Mouse (Mus musculus) G1E-ER4 (cell line): ENCODE measurements at regions not wholly inside any gene's neighbourhood (a gene's known extent, or its start where the extent isn't known, plus 50 kb on each side); places are given as distances from the start of the nearest gene placed in this dataset.

Source experiments
- GATA1 ChIP-seq: IDR thresholded peaks from one replicate; pipeline ENCODE4 v1.8.0; 2012; ENCODE audit warnings: low read length, inconsistent platforms

DNA sequence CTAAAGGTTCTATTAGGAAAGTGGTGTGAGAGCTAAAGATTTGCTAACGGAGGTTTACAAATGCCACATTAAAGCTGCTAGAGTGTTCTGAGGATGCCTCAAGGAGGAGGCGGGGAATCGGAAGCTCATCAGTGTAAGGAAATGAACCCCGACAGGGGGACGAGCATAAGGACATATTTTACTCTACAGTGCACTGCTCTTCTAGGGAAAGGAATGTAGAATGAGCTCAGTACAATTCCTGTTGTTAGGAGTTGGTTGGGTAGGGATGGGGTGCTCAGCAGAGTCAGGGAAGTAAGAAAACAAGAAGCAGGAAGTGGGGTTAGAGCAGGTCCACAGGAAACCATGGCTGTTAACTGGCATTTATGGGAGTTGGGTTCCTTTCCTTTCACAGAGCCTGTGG, 54.6 kb downstream of the Mex3b start:
- TF ChIP-seq GATA1: no peak

DNA sequence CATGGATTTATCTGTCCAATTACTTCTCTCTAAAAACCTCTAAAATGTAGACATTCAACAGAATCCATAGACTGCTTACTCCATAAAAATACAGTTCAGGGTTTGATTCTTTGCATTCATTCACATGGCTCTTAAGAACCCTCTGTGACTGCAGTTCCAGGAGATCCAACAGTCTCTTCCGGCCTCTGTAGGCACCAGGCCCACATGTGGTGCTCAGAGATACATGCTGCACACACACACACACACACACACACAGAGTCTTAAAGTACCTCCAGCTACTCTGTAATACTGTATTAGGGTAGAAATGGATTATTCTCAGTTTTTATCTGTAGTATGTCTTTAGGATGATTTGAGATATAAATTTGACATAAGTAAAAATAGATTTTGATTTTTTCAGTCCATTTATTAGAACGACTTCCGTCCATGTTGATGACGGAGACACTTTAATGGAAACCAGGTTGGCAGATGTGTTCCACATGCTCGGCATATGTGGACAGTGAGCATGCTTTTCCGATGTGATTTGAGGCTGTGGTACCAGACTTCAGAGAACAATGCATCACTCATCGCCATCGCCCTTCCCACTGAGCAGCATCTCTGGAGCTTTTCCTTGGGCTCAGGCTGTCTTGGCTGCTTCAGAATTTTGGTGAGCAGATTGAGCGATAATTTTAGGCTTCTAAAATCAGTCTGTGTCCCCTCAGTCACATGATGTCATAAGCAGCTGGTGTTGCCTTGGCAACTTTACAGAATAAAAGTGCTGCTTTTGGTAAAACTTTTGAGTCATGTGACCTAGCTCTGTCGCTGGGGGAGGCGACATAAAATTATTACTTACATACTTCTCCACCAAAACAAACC, 56.3 kb downstream of the Mex3b start:
- no peak for TF ChIP-seq GATA1

DNA sequence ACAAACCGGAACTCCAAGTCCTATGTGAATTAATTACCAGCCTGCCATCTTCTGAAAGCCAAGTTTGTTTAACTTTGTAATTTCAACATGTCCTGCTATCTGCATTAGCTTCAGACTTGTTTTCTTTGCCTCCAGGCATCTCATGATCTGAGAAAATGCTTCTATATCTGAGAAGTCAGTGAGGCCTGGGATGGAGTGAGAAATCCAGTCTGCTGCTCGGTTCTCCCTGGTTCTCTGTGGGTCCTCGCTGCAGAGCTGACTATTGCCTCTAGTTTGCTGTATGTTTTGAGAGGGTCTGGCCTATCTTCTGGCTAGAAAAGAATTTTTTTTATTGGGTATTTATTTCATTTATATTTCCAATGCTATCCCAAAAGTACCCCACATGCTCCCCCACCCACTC, 57.0 kb downstream of the Mex3b start:
- TF ChIP-seq GATA1: no peak

DNA sequence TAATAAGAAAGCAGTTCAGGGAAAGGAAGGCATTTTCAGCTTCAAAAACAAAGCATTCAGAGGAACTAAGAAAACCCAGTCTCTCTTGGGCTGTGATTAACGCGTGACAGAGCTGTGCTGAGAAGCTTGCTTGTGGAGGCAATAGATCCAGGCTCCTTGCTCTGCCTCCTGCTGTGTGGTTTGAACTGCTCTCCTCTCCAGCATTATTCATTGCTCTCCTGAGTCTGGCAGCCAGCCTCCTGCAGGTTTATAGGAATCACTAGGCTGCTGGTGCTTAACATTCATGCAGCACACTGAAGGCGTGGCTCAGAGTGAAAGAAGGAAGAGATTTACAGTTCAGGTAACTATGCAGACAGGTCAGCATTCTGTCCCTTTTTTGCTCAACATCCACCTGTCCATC, 71.2 kb downstream of the Mex3b start:
- no peak for TF ChIP-seq GATA1

DNA sequence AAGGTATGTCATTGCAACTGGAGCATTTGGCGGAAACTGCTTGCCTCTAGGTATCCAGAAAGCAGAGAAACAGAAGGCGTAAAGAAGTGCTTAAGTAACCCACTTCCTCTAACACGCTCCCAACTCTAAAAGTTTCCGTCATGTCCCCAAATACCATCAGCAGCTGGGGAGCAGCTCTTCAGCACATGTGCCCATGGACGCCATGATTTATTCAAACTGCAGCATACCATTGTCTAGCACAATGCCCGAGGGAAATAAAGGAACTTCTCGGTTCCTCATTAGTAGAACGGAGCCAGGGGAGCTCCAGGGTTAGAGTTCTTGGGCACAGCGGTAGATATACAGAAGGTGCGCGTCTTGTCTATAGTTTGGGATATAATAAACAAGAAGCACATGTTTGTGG, 72.4 kb downstream of the Mex3b start:
- no peak for TF ChIP-seq GATA1

DNA sequence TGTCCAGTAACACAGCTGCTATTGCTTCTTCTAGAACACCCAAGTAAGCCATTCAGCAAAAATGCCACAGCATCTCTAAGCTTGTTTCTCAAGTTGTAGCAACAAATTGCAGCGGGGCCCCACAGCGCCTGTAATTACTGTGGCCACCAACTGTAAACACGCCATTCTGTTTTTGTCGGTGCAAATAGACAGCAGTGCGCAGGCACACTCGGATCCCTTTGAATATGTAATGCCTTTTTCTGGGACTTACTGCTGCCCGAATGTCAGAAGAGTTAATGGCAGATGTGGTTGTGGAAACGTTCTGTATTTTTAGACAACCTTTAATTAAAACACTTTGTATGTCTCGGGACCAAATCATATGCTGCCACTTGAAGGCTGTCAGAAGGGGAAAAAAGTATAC, 76.2 kb downstream of the Mex3b start:
- TF ChIP-seq GATA1: no peak

DNA sequence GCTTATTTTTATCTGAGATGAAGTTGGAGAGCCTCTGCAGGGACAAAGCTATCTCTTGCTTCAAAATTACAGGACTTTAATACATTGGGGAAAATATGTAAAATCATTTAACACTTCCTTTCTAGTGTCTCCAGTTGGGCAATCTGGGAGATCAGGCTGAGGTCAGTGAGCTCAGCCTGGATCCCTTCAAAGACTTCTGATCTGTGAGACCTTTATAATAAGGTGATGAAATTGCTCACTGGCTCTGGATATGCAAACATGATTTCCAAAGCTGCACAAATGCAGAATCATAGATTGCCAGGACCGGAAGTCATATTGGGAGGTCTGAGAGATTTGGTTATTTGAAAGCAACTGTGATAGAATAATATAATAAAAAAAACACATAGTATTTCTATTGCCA, 76.7 kb downstream of the Mex3b start:
- no peak for TF ChIP-seq GATA1

DNA sequence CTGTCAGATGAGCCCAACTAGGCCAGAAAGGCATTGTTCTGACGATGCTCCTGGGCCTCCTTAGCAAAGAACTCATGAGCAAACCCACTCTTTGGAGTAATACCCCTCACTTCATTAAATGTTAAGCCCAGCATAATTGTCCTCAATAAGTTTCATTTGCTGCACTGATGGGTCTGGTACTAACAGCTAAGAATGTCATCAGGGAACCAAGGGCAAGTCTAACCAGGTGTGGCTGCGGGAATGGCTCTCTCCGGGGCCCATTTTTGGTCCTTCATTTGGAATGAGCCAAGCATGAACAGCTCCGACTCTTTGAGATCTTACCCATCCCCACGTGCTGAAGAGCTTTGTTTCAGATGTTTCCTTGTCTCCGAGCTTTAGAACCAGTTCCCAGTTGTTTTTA, 82.2 kb downstream of the Mex3b start:
- no peak for TF ChIP-seq GATA1

DNA sequence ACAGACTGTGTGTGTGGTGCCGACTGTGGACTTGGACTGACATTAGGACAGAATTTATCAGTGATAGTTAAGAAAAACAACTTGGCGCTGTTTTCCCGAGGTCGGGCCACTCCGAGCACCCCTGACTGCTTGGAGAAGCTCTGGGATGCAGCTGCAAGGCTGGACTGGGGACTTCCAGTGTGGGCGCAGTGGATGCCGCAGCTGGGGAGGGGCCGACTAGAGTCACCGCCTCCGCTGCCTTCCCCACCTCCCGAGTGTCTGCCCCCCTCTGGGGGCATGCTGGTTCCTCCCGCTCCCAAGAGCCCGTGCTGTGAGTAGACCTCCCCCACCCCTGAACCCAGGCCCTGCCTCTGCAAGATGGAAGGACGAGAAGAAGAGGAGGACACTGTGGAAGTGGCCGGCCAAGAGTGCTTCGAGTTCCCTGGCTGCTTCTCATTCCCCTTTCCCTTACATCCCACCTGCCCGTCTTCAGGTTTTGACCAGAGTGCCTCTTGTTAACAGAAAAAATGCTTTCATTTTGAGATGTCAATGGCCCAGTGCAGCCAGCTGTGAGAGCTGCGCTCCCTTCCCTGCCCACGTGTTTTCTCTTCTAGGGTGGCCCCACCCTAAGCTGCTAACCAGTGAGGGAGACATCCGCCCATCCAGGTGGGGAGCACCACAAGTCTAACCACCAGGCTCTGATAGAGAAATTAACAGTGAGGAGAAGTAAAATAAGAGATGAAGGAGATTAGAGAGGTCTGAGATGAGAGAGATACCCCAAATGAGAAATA, 90.3 kb downstream of the Mex3b start:
- TF ChIP-seq GATA1: no peak

DNA sequence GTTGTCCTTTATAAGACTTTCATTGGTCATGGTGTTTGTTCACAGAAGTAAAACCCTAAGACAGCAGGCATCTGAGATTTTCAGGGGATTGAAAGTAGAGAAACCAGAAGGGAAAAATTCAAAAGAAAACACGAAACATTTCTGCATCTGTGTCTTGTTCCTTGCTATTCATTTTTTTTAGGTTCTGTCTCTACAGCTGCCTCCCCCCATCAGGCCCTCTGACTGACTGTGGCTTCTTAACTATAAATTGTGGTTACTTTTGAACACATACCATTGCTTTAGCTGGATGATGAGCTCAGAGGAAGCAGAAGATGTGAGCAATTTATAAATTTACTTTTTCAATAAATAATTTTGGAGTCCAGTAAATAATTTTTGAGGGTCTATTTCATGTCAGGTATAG, 103.5 kb downstream of the Mex3b start:
- no peak for TF ChIP-seq GATA1

DNA sequence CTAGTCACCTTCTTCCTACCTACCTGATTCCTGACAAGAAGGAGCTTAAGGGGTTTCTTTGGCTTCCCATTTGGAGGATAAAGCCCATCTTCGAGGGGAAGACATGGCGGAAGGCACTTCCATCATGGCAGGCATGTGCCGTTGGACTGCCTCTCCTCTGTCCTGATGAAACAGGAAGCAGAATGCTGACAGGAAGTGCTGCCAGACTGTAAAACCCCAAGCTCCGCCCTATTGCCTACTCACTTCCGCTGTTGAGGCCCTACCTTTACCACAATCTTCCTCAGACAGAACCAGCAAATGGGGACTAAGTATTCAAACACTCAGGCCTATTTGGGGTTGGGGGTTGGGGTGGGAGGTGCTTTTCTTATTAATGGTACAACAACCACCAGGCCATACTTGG, 104.1 kb downstream of the Mex3b start:
- no peak for TF ChIP-seq GATA1

DNA sequence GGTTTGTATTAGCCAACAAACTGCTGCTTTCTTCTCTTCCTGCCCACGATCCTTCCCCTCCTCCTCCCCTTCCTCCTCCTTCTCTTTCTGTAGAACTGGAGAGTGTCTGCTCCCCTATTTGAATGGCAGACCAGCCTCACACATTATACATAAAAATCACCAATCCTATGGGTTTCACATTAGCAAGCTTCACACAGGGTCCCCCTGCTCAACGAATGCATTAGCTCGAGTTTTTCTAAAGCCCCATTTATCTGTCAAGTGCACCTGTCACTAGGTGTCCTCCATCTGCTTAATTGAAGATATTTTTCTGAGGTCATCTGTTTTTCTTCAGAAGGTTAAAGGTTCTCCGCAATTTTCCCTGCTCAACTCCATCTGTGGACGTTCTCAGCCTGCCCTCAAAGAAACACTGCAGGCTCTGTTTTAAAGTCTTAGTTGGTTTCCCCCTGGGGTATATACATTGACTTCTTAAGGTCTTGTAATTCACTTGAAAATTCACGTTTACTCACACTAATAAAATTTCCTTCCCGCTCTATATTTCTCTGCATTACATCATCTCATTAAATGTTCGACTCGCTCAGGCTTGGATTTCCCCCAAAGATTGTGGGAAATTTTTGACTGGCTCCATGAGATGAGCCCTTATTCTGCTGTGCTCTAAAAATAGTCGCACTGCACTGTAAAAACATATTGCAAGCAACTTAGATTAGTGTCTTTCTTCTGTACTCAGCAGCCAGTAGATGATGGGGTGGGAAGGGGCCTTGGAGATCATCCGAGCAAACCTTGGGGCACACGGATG, 105.3 kb downstream of the Mex3b start:
- TF ChIP-seq GATA1: no peak

DNA sequence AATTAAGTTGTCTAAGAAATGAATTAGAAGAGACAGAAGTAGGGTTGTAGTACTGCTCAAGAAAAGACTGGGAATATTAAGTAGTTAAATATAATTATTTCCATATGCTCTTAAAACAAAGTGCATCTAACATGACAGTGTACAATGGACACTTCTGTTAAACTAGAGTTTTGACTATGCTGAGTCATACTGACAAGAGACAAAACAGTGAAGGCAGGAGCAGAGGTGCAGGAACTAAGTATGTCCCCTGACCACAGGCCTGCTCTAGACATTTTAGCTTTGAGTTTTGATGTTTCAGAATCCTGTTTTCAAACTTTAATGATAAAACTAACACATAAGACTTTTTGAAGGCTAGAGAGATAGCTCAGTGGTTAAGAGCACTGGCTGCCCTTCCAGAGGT, 123.6 kb downstream of the Mex3b start:
- TF ChIP-seq GATA1: no peak

DNA sequence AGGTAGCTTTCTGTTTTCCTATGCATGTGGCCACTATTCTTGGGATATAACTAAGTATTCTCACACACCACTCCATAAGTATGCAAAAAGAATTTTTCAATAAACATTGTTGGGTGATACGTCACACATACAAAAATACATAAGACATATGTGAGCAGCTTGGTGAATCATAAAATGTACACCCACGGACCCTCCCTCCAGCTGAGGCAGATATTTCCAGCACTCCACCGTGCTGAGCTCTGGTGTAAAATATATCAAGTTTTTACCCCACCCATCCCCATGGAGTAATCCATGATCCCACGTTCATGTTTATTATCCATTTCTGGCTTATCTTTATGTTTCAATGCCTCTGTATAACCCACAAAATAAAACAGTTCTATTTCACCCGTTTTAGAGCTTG, 126.0 kb downstream of the Mex3b start:
- no peak for TF ChIP-seq GATA1

DNA sequence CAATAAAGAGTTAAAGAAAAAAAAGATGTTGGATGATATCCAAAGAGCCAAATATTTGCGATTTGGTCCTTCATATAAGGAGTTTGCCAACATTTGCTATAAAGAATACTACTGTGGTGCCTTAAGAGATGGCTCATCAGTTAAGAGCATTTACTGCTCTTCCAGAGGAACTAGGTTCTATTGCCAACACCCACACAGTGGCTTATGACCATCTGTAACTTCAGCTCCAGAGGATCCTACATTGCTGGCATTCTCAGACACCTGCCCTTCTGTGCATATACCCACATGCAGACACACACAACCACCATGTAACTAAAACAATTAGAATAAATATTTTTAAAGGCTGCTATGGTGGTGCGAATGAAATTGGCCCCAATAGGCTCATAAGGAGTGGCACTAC, 131.7 kb downstream of the Mex3b start:
- no peak for TF ChIP-seq GATA1

DNA sequence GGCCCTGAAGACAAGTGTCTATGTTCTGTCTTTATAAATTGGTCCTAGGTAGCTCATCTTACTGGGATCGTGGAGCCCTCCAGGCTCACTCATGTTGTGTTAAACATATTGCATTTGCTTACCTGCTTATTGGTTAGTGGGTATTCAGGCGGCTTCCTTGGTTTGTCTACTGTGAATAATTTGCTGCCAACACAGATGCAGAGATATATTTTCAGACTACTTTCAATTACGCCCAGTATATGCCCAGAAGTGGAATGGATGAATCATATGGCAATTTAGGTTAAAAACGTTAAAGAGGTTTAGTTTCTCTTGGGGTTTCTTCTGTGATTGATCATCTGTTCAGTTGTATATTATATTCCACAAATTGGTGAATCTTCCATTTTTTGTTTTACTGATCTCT, 140.4 kb downstream of the Mex3b start:
- no peak for TF ChIP-seq GATA1
